Mouse (Mus musculus): ENCODE measurements around the gene Hkdc1.

GRCm38 (mm10) chr10:62412906-62413605, 9.2 kb downstream of the Hkdc1 start:
- TF ChIP-seq CTCF (conservative IDR thresholded peaks at IDR 0.05; ENCODE audit: low read length) (no peak), NANOG (IDR thresholded peaks at IDR 0.05; ENCODE audit: borderline replicate concordance, low read length) (no peak), POU5F1 (IDR thresholded peaks at IDR 0.05; ENCODE audit: borderline replicate concordance, low read length) (no peak)

Data from E14TG2a.4 (cell line).